ENCODE assay signal across 11 mouse cellular contexts in genomic region chr5:106448798-106449125, GRCm38 (mm10). TPM values are rescaled to one million over a fixed set of nuclear protein-coding genes. Genes with fewer than 3 reads are reported as not detected.
DNase-seq lines count a peak whose midpoint lies in the region; ATAC-seq and TF ChIP-seq lines count a peak whose summit lies in the region.
"Had no signal": no experiment of that assay in that cellular context is flagged by ENCODE, and none has a peak within 500 bp of the region (broad histone marks: within the 10 kb centered on the region; RNA-seq: fewer than 3 reads in every experiment).

No protein-coding gene starts in this region.

- H3K27ac ChIP-seq in limb, embryonic 14.5 days (replicated peaks; ENCODE audit: low read depth, low read length) = no peak overlapping the region
- H3K27ac ChIP-seq: liver, embryonic 12.5 days had no signal

- intact Hi-C loops in heart, postnatal 10 days (cut with DNase I) = no loop called here
- intact Hi-C loops in left cerebral cortex, postnatal 10 days (cut with DNase I) = no loop called here

- H3K36me3 ChIP-seq in limb, embryonic 14.5 days (ENCODE audit: control insufficient read depth, insufficient read depth, low read length) = no peaks in the 10 kb centered on the region
- H3K36me3 ChIP-seq: liver, embryonic 12.5 days had no signal

- H3K9ac ChIP-seq in limb, embryonic 14.5 days (ENCODE audit: low read depth, low read length, severe bottlenecking) = no peak overlapping the region
- H3K9ac ChIP-seq: liver, embryonic 12.5 days had no signal

- peaks cover 84% of the 10 kb centered on the region for H3K27me3 ChIP-seq in limb, embryonic 14.5 days (ENCODE audit: control insufficient read depth, insufficient read depth, low read length)

- ATAC-seq in limb, embryonic 14.5 days (ENCODE audit: low FRiP score, low read depth) = no peak
- ATAC-seq: liver, embryonic 12.5 days had no signal

- WGBS in limb, embryonic 14.5 days = 4% methylated on average over 6 of the region's 6 CpGs

- no peak overlapping the region for H3K4me3 ChIP-seq in limb, embryonic 14.5 days (replicated peaks; ENCODE audit: low read length)
- H3K4me3 ChIP-seq: liver, embryonic 12.5 days had no signal

- TF ChIP-seq POLR2A in limb, embryonic 14.5 days (IDR thresholded peaks at IDR 0.05; ENCODE audit: borderline replicate concordance, extremely low read depth, insufficient read depth, insufficient read length) = no peak

- H3K4me1 ChIP-seq in limb, embryonic 14.5 days (ENCODE audit: control insufficient read depth, insufficient read depth, low read length) = 0 out of 2 replicates have a peak, but pooled peaks cover 6% of the 10 kb centered on the region

- no peaks in the 10 kb centered on the region for H3K9me3 ChIP-seq in limb, embryonic 14.5 days (ENCODE audit: control insufficient read depth, low read length)
- H3K9me3 ChIP-seq: liver, embryonic 12.5 days had no signal

- no peak overlapping the region for H3K4me2 ChIP-seq in limb, embryonic 14.5 days (replicated peaks; ENCODE audit: low read depth, low read length, severe bottlenecking)
- H3K4me2 ChIP-seq: liver, embryonic 12.5 days had no signal

- peak; percentile 27 for DNase-seq in heart, postnatal 4 days
- no peak for DNase-seq in heart, postnatal 10 days
- DNase-seq in ES-CJ7 (ENCODE audit: low read depth, low spot score) = peak; percentile 69
- DNase-seq in cerebellum, adult 9-10 months = peak; percentile 66
- DNase-seq in limb, embryonic 14.5 days (ENCODE audit: low spot score) = peak; percentile 55
- no peak for DNase-seq in urinary bladder, postnatal 25 days (ENCODE audit: low spot score)
- no peak for DNase-seq in left cerebral cortex, postnatal 10 days (ENCODE audit: extremely low spot score in 1 of 2, low spot score in 2 of 2)
- DNase-seq in left cerebral cortex, adult 18-20 months (ENCODE audit: low spot score in 2 of 2) = no peak
- DNase-seq: right cerebral cortex, postnatal 4 days; thymus, postnatal 14 days had no signal

RNA-seq across cellular contexts. Expression of gene Barhl2, which starts 9.2 kb away (rescaled TPM):
- not detected for total RNA-seq in heart, postnatal 4 days (2021)
- not detected for total RNA-seq in heart, postnatal 10 days (2021)
- polyA plus RNA-seq in limb, embryonic 14.5 days (2012; rRNA removed) = 0.06 and 0.12 TPM in 2 replicates
- not detected in 2 replicates for polyA plus RNA-seq in limb, embryonic 14.5 days (2014; fragmentation: Nextera tagmentation; extraction: Ambion mirVana)
- total RNA-seq in left cerebral cortex, postnatal 10 days (2021) = 1 to 10 TPM; 1.3 to 1.4 TPM
- 1 to 10 TPM in 1 of 2 experiments, under 1 TPM in 1; 0.72 to 1.0 TPM for total RNA-seq in left cerebral cortex, adult 18-20 months (2021)
- polyA plus RNA-seq: liver, embryonic 12.5 days had no signal

Comparison
In these comparisons a context has a peak if more than half of its experiments do, and no peak if none do; other contexts are left out.
1. DNase-seq: peak in heart, postnatal 4 days (single experiment), ES-CJ7 (single experiment), cerebellum, adult 9-10 months (single experiment) and limb, embryonic 14.5 days (single experiment); none in heart, postnatal 10 days (0 of 2), urinary bladder, postnatal 25 days (single experiment), left cerebral cortex, postnatal 10 days (0 of 2) and left cerebral cortex, adult 18-20 months (0 of 2).